Mouse (Mus musculus) embryonic facial prominence, embryonic 10.5 days (tissue): ENCODE results near the gene Asb12. TPM values are rescaled to one million over a fixed set of nuclear protein-coding genes. Genes with fewer than 3 reads are reported as not detected.

Source experiments
- DNase-seq: peaks from one replicate; pipeline ENCODE4 v3.0.0-alpha.2; 2017; ENCODE audit warnings: low spot score
- H3K27ac ChIP-seq: fragments of 300-500 bp; sonication (generic); replicated peaks from 2 replicates; pipeline ENCODE4 v1.5.1; 2016; ENCODE audit warnings: mild to moderate bottlenecking
- H3K27me3 ChIP-seq: fragments of 300-500 bp; sonication (generic); replicated peaks from 2 replicates; pipeline ENCODE4 v1.6.1; 2016; ENCODE audit warnings: low read depth, mild to moderate bottlenecking; ENCODE audit not compliant: poor library complexity, severe bottlenecking
- H3K36me3 ChIP-seq: fragments of 300-500 bp; sonication (generic); replicated peaks from 2 replicates; pipeline ENCODE4 v1.6.1; 2016; ENCODE audit warnings: mild to moderate bottlenecking, moderate library complexity
- H3K4me1 ChIP-seq: fragments of 300-500 bp; sonication (generic); 2 replicates; pipeline ENCODE4 v1.6.1; 2016
- H3K4me3 ChIP-seq: fragments of 300-500 bp; sonication (generic); 2 replicates; pipeline ENCODE4 v1.5.1; 2016; ENCODE audit warnings: mild to moderate bottlenecking, moderate library complexity
- H3K9me3 ChIP-seq: fragments of 300-500 bp; sonication (generic); 2 replicates; pipeline ENCODE4 v1.6.1; 2016; ENCODE audit warnings: mild to moderate bottlenecking
- WGBS: fragments of 180-500 bp; shearing (Covaris S2); methylation state at CpG from one replicate; pipeline ENCODE4 v1.1.7; 2016; 5-methylcytosine and 5-hydroxymethylcytosine counted together
- polyA plus RNA-seq: library from polyadenylated mRNA; unstranded; fragments of >200 nt; fragmentation: Nextera tagmentation; extraction: Ambion mirVana; gene quantifications from 2 replicates; pipeline ENCODE4 v1.2.1, GENCODE M21; 2016

The Asb12 gene
- polyA plus RNA-seq, 1 experiment from 2014 or later, result not detected

GRCm38 (mm10) chrX:95441290-95441689 is 116.5 kb downstream of the Asb12 start:
- 0 out of 2 replicates have a peak, but pooled peaks cover 3% of the 10 kb centered on the region for H3K36me3 ChIP-seq
- H3K9me3 ChIP-seq, result no peaks in the 10 kb centered on the region
- H3K27me3 ChIP-seq, result peaks cover 19% of the 10 kb centered on the region
- no peak overlapping the region for H3K27ac ChIP-seq
- H3K4me3 ChIP-seq, result no peak overlapping the region
- H3K4me1 ChIP-seq, result peaks cover 12% of the 10 kb centered on the region; the same call in 1 of the 2 replicates
- DNase-seq, result no peak

GRCm38 (mm10) chrX:95438491-95438890 is 119.3 kb downstream of the Asb12 start:
- H3K36me3 ChIP-seq, result 0 out of 2 replicates have a peak, but pooled peaks cover 3% of the 10 kb centered on the region
- H3K9me3 ChIP-seq, result no peaks in the 10 kb centered on the region
- H3K27me3 ChIP-seq, result 0 out of 2 replicates have a peak, but pooled peaks cover 4% of the 10 kb centered on the region
- whole genome bisulfite sequencing, result 84% methylated on average over 4 of the region's 4 CpGs
- peaks cover 12% of the 10 kb centered on the region; the same call in 1 of the 2 replicates for H3K4me1 ChIP-seq
- H3K4me3 ChIP-seq, result no peak overlapping the region
- no peak overlapping the region for H3K27ac ChIP-seq
- DNase-seq, result no peak

- Histone ChIP-seq H3K4me3 (no peak overlapping the region), H3K9me3 (no peaks in the 10 kb centered on the region), H3K27ac (no peak overlapping the region), H3K27me3 (0 out of 2 replicates have a peak, but pooled peaks cover 4% of the 10 kb centered on the region), H3K36me3 (0 out of 2 replicates have a peak, but pooled peaks cover 5% of the 10 kb centered on the region), H3K4me1 (peaks cover 3% of the 10 kb centered on the region; the same call in 1 of the 2 replicates)
- no peak for DNase-seq
- WGBS, result 98% methylated on average over 1 of the region's 1 CpGs
Observed at GRCm38 (mm10) chrX:95437236-95437635, 120.6 kb downstream of the Asb12 start.

Other genes with a start within 250 kb of the Asb12 start
- 10.3 and 11.9 TPM in 2 replicates for gene Amer1, start 113.1 kb downstream of the Asb12 start, polyA plus RNA-seq
- not detected in 2 replicates for gene Pfn5, start 117 bp upstream of the Asb12 start, polyA plus RNA-seq
- 31.7 and 34.8 TPM in 2 replicates for gene Zc4h2, start 100.5 kb upstream of the Asb12 start, polyA plus RNA-seq
- gene Zc3h12b, start 153.7 kb upstream of the Asb12 start, polyA plus RNA-seq, result 3.0 and 3.7 TPM in 2 replicates